Mouse (Mus musculus): Measurements from ENCODE around the gene Stx8.

Stx8 gene

DNA sequence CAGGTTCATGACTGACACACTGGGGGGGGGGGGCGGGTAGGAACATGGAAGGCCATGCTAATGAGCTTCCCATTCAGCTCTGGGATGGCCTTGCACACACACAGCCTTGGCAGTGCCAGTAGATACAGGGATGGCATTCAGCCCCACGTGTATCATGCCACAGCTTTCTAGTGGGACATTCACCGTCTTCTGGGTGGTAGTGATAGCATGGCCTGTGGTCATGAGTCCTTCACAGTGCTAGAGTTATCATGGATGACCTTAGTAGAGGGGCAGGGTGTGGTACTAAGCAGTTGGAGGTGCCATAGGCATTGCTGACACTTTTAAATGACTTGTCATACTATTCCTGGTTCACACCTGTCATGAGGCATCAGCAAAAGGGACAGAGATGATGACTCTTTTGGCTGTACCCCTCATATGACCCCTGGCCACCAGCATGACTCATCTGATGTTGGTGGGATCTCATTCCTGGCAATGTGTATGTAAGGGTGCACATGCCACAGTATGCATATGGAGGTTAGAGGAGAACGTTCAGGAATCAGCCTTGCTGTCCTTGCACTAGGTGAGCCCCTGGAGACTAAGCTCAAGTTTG is 69.4 kb downstream of the Stx8 start:
- no peak for DNase-seq (ENCODE audit: low spot score in 2 of 2)

DNA sequence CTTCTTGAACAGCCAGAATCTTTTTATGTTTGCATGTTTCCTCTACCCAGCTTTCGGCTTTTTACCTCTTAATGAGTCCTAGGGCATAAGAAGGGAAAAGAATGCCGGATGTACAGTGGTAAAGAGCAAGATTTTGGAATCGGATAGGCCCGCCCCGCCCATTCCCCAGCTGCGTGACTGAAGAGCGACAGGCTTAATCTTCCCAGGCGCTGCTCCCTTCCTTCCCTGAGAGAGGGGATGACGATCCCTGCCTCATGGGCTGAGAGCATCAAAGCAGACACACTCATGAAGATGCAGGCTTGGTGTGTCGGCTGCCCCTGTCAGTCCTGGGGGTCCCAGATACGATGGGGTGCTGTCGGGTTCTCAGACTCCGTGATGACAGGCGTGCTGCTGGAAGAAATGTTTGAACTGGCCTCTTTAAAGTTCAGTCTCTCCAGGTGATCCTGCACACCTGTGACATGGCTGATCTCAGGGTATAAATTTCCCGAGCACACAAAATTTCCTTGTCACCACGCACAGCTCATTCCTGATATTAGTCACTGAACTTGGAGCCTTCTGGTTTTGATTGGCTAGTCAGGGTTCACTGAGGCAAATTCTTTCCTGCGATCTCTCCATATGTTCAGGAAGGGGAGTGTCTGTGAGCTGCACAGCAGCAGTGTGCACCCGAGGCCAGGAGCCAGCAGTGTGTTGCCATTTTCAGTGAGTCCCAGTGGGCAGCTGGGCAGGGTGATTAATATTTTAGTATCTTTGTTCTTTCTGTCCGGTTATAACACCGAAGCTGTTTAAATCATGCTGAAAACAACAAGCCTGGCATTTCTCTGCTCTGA is 70.4 kb downstream of the Stx8 start:
- DNase-seq (ENCODE audit: low spot score in 2 of 2) = no peak

DNA sequence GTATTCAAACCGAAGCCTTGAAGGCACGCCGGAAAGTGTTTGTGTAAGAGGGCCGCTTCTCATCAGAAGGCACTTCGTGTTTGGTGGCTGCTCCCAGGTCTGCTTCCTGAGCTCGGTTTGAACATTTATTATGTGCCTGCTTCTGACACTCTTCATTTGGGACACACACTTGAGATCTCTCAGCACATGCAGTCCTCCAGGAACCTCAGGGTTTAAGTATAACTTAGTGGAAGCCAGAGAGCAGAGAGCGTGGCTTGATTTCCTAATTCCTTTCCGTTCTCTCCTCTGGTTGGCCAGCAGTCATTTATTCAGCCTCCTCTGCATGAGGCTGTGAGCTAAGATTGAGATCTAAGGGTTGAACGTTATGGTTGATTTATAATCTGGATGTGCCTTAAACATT is 71.1 kb downstream of the Stx8 start:
- no peak for DNase-seq (ENCODE audit: low spot score in 2 of 2)

DNA sequence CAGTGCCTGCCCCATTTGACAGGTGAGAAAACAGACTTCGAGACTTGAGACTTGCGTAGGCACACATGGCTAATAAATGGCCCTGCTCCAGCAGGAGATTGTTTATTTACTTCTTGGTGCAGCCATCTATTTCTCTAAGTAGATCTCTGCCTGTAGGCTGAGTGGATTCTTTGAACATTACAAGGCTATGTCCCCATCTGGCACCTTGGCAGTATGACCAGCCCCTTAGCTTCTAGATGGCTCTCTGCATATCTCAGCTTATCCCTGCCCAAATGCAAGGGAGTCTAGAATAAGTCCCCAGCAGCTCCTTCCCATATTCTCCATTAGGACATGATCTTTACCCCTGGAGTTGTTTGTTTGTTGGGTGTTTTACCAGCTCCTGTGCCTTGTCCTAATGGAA is 72.1 kb downstream of the Stx8 start:
- DNase-seq (ENCODE audit: low spot score in 2 of 2) = no peak

DNA sequence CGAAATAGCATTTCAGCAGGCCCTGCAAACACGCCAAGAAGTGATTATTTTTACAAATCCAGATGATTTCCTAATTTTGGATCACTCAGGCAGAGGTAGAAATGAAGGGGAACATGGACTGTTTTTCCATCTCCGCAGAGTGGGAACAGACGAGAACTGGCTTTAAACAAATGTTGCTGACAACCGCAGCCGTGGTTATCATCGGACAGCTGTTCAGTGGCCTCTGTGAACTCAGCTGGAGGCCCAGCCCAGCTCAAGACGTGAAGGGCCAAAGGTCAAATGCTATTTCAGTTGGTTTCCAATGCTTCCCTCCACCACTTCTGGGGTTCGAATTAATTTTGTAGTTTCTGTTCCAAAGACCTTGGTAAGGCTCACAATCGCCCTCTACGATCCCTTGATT is 78.2 kb downstream of the Stx8 start:
- DNase-seq (ENCODE audit: low spot score in 2 of 2) = no peak

DNA sequence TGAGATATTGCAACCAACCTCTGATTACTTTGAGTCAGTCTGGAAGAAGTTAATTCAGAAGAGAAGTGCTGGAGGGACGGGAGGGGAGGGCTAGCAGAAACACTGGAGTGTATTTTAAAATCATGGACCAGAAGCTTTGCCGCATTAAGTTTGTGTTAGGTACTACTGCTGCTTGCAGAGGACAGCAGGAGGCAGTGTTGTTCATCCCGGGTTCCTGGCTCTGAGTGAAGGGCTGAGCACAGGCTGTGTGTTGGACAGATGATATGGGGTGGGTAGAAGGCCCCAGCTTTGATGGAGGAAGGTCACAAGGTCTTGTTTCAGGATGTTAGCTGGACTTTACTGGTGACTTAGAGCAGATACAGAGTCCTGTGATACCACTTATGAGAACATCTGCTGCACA is 80.9 kb downstream of the Stx8 start:
- no peak for DNase-seq (ENCODE audit: low spot score in 2 of 2)

DNA sequence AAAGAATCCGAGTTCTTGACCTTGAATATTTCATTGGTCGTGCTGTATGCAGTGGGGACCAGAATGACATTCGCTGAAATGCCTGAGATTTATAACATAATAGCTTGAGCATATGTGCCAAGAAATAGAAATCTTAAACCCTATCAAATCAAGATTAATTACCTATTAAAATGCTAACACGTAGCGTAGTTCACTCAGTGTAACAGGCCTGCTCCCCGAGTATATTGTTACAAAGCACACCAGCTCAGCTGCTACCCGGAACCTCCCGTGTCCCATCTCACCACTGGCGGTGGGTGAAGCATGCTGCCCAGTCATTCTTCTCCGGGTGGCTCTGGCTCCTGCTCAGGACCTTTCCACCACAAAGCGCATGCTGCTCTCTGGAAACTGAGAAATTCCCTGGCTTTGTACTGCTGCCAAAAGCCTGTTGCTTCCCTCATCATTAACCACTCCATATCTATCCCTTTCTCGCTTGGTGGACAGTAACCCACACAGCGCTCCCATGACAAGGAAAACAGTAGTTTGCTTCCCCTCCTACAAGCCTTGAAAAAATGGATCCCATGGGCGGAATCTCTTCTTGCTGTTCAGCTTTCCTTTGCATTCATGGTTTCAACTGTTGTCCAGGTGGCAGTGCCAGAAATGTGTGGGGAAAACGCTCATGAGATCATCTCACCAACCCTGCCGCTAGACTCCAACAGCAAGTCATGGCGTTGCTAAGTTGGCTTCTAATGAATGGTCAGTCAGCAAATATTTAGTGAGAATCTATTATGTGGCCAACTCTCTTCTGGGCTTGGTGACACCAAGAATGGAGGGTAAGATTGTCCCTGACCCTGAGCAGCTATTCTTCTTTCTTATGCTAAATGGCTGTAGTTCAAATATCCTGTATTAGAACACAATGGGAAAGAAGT is 83.5 kb downstream of the Stx8 start:
- no peak for DNase-seq (ENCODE audit: low spot score in 2 of 2)

DNA sequence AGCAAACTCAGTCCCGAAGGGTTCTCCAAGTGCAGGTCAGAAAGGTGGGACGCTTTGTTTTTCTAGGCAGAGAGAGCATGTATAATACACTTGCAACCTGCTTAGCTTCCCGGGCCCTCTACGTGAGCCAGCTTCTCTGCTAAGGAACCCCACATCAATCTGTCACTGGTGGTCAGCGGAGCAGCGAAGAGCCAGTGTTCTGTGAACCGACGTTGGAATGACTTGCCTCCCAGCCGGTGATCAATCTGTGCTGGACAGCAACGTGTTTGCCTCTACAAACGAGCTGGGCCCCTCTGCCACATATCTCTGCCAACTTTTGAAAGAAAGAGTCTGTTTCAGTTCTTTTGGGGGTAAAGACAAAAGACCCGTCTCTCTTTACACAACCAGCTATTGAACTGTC is 84.7 kb downstream of the Stx8 start:
- DNase-seq (ENCODE audit: low spot score in 2 of 2) = no peak

DNA sequence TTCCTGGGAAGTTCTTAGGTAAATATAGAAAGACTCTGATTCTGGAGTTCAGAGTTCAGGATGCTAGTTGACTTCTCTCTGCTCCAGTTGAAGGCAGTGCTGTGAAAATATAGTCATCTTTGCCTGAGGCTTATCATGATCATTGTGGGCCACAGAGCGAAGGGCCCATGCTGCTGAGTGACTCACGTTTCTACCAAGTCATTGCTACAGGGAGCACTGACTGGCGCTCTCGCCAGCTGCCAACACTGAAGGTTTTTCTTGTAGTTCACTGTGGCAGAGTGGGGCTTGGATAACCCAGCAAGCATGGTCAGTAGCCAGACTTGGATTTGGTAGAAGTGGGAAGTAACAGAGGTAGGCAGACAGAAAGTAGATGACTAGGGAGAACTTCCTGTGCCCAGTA is 85.3 kb downstream of the Stx8 start:
- no peak for DNase-seq (ENCODE audit: low spot score in 2 of 2)

DNA sequence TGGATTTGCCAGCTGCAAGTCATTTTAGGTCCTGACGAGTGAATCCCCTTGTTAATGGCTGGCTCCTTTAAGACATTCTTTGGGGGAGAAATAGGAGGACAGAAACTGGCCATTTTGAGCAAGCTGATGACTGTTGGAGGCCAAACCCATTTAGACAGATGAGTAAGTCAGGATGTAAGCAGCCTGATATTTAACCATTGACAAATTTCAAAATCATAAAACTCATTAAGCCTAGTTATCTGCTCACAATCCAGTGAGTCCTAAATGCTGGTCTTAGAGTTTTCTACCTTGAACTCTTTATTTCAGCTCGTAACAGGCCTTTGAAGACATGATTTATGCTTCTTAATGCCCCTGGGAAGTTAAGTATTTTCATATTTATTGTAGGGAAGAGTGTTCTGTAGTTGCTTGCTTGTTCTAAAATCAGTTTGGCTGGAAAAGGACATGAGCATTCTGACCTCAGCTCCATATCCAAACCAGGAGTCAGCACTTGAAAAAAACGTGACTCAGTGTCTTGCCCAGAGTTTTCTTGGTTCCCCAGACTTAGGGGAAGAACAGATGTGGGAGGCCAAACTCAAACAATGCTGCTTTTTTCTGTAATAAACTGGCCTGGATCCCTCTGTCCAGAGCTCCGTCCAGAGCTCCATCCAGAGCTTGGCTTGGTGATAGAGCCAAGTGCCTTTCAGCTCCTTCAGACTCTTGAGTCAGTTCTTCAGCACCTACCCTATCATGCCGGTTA is 92.6 kb downstream of the Stx8 start:
- no peak for DNase-seq (ENCODE audit: low spot score in 2 of 2)

DNA sequence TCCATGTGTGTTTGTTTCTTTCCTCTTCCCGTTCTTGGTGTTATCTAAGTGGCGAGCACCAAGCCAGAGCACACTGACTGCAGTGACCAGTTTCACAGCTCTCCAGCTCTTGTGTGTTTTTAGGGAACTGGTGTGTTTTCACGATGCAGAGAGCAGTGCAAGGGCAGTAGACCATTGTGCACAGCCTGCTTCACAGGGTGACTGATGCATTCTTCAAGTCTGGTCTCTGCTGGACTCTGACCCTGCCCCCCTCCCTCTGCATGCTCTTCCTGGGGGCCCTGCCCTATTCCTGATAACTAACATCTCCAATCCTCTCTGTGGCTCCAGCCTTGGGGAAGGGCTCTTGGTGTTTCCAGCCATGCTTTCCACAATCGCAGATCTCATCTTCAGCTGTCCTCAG is 94.7 kb downstream of the Stx8 start:
- no peak for DNase-seq (ENCODE audit: low spot score in 2 of 2)

DNA sequence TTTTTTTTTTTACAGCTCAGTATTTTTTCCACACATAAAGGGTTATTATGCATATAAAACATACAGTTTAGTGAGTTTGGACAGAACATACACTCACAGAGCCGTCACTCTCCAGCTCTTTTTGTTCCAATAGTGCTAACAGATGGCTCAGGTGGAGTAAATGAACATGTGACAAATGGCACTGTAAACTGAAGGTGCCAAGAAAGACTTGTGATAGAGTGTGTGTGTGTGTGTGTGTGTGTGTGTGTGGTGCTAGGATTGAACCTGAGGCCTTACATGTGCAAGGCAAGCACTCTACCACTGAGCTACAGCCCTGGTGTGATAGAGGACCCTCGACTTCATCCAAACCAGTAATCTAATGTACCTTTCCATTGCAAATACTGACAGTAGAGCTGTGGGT is 96.1 kb downstream of the Stx8 start:
- no peak for DNase-seq (ENCODE audit: low spot score in 2 of 2)

DNA sequence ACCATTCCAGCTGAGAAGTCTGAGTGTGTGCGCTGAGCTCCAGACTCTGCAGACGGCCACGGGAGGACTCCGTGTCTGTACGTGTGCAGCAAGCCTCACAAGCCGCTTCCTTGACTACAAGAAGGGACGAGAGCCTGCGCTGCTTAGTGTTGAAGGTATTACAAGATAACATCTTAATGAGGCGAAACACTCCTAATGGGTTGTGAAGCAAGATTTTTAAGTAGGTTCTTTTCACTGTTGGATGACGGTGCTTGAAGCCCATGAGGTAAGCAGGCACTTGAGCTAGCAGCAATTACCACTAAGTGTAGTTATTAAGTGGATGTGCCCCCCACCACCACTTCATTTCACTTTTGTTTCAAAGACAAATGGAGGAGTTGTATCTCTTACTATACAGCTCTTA is 101.8 kb downstream of the Stx8 start:
- no peak for DNase-seq (ENCODE audit: low spot score in 2 of 2)

DNA sequence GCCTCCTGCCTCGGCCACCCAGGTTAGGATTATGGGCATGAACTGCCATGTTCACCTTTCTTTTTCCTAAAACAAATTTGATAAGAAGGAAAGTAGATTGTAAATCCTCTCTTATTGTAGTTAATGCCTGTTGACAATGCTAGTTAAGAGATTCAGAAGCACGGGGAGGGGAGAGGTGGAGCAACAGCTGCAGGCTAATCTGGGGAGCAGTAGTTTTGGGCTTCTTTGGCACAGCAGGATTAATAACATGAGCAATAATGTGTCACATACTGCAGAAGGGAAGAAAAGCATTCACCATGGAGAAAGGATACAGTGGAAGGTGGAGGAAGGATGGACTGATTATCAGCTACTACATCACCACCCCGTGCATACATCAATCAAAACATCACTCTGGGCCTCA is 104.1 kb downstream of the Stx8 start:
- no peak for DNase-seq (ENCODE audit: low spot score in 2 of 2)

DNA sequence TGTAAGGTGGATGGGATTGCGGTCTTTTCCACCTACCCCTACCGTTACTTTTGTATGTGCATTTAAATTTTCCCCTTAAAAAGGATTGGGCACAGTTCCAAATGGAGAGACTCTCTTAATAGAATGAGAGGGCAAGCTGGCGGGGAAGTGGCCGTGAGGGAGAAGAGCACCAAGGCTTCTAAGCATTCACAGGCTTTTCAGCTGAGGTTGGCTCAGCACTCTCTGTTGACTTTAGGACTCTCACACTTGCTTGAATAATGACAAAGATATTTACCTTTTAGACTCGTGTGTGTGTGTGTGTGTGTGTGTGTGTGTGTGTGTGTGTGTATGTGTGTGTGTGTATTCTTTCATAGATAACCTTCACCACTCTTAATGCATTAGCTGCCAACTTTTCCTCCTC is 105.8 kb downstream of the Stx8 start:
- no peak for DNase-seq (ENCODE audit: low spot score in 2 of 2)

DNA sequence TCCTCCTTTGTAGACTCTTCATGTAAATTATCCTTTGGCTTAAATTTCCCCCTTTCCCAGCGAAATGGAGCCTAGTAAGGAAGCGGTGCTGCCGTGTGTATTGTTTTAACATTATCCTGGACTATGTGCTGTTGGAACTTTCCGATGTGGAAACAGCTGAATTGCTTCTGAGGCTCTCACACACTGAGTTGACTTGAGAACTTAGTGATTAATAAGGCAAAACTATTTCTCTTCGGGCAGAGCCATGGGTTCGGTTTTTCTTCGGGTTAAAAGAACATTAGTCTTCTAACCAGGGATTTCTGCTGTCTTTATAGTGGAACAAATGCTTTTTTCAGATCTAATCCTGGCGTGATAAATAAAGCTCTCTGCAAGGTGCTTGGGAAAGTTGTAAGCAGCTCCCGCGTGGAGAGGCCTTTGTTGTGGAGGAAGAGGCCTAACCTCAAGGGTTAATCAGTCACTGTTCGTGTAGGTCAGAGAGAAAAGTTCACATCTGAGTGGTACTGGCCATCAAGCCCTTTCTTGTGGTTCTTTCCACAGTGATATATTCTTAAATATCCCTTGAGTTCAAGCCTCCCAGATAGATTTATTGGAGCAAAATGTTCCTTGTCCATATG is 106.7 kb downstream of the Stx8 start:
- DNase-seq (ENCODE audit: low spot score in 2 of 2) = no peak

DNA sequence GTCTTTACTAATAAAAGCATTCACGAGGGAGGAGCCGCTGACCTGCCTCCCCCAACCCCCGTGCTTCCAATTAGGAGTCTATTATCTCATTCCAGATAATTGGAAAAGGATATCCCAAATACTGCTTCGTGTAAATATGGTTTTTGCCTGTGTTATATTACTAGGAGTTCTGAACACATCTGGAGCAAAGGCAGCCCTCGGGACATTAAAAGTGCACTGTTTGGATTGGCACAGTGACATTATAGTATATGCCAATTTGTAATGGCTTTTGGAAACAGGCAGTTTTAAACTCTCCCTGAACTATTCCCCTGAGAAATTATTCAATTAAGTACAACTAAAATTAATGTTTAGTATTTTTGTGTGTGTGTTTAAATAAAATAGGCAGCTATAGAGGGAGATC is 108.7 kb downstream of the Stx8 start:
- no peak for DNase-seq (ENCODE audit: low spot score in 2 of 2)

DNA sequence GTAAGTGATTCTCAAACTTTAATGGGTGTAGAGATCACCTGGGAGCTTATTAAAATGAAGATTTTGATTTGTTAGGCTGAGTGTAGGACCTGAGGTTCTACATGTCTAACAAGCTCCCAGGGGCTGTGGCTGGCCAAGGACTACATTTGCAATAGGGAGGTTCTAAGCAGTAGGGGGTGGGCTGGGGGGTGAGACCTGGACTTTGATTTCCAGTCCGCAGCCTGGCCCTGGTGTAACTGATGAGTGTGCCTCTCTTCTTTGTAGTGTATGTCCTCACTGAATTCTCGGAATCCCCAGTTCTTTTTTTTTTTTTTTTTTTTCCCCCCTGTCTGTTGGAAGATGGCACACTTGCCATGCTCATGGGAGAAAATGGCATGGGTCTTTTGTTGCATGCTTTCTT is 109.3 kb downstream of the Stx8 start:
- no peak for DNase-seq (ENCODE audit: low spot score in 2 of 2)

DNA sequence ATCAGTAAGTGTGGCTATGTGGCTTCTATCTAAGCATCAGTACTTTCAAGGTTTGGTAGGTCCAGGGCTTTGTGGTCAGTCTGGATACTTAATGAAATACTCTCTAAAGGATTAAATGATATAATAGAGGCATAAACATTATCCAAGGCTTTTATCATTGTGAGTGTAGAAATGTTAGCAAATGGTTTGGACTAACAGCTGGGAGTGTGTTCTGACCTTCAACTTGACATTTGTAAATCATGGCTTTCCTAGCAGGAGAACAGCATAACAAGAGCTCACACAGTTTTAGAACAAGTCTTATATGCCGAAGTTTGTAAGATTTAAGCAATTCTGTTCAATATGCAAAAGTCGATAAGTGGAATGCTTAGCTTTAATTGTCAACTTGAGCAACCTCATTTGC is 113.8 kb downstream of the Stx8 start:
- DNase-seq (ENCODE audit: low spot score in 2 of 2) = no peak

DNA sequence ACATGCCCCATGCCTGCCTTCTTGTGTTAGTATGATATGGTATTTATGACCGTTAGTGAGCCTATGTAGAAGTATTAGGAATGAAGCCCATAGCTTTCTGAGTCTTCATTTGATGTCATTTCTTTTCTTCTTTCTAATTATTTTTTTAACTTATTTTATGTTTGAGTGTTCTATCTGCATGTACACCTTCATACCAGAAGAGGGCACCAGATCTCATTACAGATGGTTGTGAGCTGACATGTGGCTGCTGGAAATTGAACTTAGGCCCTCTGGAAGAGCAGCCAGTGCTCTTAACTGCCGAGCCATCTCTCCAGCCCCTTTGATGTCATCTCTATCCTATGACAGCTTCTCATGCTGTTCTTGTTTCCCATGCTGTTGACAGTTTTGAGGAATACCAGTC is 115.0 kb downstream of the Stx8 start:
- no peak for DNase-seq (ENCODE audit: low spot score in 2 of 2)

DNA sequence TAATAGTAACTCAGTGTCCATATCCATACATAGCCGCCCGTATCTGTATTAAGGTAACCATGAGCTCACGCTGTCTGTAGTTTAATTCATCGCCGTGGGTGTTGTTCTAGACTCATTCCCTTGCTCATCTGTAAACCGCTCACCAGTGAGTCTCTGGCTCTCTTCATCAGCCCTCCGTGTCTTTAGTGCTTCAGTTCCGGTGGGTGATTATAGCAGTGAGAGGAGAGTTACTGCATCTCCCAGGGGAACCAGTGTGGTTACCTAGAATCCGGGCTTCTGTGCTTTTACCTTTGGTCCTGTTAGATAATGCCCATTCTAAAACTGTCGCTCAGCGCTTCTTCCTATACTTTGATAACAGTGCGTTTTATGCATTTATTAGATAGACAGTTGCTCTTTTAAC is 116.8 kb downstream of the Stx8 start:
- DNase-seq (ENCODE audit: low spot score in 2 of 2) = no peak

DNA sequence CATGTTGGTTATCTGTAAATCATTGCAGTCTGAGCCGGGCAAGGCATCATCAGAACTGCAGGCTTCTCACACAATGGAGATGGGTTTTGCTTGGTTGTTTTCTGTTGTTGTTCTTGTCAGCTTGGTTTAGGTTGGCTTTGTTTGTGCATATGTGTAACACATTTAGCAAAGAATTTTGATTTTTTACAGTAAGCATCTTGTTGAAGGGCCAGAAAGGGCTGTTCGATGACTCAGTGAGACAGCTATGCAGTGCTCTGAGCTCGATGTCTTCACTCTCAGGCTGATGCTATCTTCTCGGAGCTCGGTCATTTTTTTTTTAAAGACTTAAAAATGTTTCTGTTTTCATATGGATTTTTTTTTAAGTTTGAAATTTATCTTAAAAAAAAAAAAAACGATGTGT is 117.6 kb downstream of the Stx8 start:
- no peak for DNase-seq (ENCODE audit: low spot score in 2 of 2)
